Mouse (Mus musculus): ENCODE data around the gene Rlbp1. TPM values are rescaled to one million over a fixed set of nuclear protein-coding genes. Genes with fewer than 3 reads are reported as not detected.

Rlbp1 gene
- polyA plus RNA-seq, 1 experiment from 2014 or later, result 0.33 TPM

DNA sequence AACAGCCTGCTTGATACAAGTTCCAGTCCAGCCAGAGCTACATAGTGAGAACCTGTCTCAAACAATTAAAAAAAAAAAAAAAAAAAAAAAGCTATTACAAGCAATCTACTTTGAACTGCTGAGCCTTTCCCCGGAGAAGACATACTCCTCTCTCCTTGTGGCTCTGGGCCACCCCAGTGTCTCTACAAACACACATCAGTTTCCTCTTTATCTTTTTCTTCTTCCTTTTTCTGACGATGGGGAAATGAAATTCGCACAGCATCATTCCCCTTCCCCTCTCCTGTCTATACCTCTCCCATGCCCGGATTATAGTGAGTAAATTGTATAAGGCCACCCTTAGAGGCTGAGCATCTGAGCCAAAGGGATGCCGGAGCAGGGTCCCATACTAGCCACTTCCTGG lies 18.2 kb downstream of the Rlbp1 start:
- 84% methylated on average over 5 of the region's 5 CpGs for WGBS
- no peaks in the 10 kb centered on the region for H3K27me3 ChIP-seq (ENCODE audit: low read depth, poor library complexity, severe bottlenecking)
- H3K9me3 ChIP-seq (replicated peaks), result no peaks in the 10 kb centered on the region
- H3K27ac ChIP-seq, result no peak overlapping the region
- no peak for DNase-seq (ENCODE audit: low spot score)
- H3K4me3 ChIP-seq, result no peak overlapping the region
- H3K36me3 ChIP-seq, result no peaks in the 10 kb centered on the region
- peaks cover 16% of the 10 kb centered on the region for H3K4me1 ChIP-seq

DNA sequence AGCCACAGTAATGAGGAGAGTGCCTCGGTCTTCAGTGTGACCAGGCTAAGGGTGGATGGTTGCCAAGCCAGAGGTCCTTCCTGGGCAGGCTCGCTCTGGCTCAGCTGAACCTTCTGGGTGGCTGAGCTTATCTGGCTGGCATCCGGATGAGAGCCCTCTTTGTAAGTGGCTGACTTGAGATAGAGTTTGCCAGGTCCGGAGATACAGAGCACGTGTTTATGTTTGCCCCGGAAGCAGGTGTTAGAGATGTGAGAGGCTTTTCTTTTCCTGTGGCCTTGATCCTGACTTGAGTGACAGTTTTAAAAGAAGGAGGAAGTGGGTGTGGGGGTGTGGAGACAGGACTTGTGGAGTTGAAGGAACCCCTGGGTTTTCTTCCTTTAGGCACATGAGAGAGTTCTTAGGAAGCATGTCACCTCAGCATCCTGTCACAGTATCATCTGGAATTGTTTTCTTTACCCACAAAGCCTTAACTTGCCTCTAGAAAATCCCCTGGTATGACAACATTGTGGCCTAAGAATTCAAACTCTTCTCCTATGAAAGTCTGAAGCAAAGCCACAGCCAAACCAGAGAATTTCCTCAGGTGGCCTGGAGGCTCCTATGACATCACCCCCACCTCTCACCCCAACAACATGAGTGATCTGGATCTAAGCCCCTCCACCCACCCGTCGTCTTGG lies 23.3 kb downstream of the Rlbp1 start:
- Histone ChIP-seq H3K4me1 (peaks cover 28% of the 10 kb centered on the region), H3K27ac (0 out of 2 replicates have a peak overlapping the region, but pooled peaks have one; percentile 11), H3K27me3 (ENCODE audit: low read depth, poor library complexity, severe bottlenecking) (no peaks in the 10 kb centered on the region), H3K9me3 (replicated peaks) (no peaks in the 10 kb centered on the region), H3K4me3 (no peak overlapping the region), H3K36me3 (peaks cover 34% of the 10 kb centered on the region)
- DNase-seq (ENCODE audit: low spot score), result no peak
- WGBS, result 76% methylated on average over 8 of the region's 8 CpGs

DNA sequence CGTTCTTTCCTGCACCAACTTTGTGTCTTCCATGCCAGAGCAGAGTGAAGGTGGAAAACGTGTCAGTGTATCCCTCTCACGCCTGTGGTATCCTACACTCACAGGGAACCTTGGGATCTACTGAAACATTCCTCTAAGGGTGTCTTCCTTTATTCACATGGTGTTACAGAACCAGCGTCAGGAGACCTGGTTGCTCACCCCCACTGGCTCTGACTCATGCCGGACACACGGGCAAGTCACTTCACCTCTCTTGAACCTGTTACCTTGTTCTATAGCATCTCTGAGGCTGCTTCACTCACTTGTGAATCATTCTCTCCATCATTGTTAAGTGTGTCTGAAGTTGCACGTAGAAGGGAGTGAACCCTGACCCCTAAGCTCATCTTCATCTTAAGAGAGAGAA lies 24.0 kb downstream of the Rlbp1 start:
- Histone ChIP-seq H3K27me3 (ENCODE audit: low read depth, poor library complexity, severe bottlenecking) (no peaks in the 10 kb centered on the region), H3K9me3 (replicated peaks) (no peaks in the 10 kb centered on the region), H3K4me1 (peaks cover 28% of the 10 kb centered on the region), H3K27ac (0 out of 2 replicates have a peak overlapping the region, but pooled peaks have one; percentile 11), H3K36me3 (peaks cover 41% of the 10 kb centered on the region), H3K4me3 (no peak overlapping the region)
- no peak for DNase-seq (ENCODE audit: low spot score)
- 92% methylated on average over 7 of the region's 7 CpGs for WGBS

DNA sequence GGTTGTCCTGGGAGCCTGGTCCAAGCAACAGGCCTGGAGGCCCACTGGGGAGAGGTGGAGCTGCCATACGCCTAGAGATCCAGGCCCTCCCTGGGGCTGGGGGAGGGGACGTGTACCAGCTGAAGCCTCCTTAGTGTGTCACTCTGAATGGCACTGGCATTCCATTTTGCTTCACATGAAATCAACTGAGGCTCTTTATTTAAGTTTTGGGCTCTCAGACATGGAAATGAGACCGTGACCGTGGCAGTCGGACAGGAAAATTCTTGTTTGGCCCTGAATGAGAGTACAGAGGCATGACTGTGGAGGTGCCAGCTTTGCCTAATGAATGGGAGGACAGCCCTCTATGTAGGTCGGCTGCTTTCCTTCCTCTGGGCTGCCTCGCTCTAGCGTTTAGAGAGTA lies 24.6 kb downstream of the Rlbp1 start:
- Histone ChIP-seq H3K27me3 (ENCODE audit: low read depth, poor library complexity, severe bottlenecking) (no peaks in the 10 kb centered on the region), H3K36me3 (peaks cover 45% of the 10 kb centered on the region), H3K9me3 (replicated peaks) (no peaks in the 10 kb centered on the region), H3K4me3 (no peak overlapping the region), H3K27ac (no peak overlapping the region), H3K4me1 (peaks cover 28% of the 10 kb centered on the region)
- DNase-seq (ENCODE audit: low spot score), result no peak
- 86% methylated on average over 8 of the region's 8 CpGs for WGBS

DNA sequence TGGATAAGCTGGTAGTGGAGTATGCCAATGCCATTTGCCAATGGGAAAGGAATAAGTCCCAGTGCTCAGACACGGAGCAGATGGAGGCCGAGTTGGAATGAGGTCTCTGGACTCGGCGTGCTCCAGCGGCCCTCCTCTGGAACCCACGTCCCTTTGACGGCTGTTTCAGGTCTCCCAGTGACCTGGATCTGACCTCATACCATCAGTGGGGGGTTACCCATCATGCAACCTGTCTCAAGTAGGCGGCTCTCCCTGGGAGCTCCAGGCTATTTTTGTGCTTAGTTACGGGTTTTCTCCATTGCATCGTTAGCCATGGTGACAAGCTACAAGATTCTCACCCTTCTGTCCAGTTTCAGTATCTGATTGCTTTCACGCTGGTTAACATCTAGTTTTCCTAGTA lies 26.8 kb downstream of the Rlbp1 start:
- 65% methylated on average over 11 of the region's 11 CpGs for WGBS
- no peaks in the 10 kb centered on the region for H3K9me3 ChIP-seq (replicated peaks)
- H3K36me3 ChIP-seq, result peaks cover 63% of the 10 kb centered on the region
- no peak for DNase-seq (ENCODE audit: low spot score)
- H3K27me3 ChIP-seq (ENCODE audit: low read depth, poor library complexity, severe bottlenecking), result no peaks in the 10 kb centered on the region
- H3K27ac ChIP-seq, result no peak overlapping the region
- peaks cover 30% of the 10 kb centered on the region for H3K4me1 ChIP-seq
- H3K4me3 ChIP-seq, result no peak overlapping the region

DNA sequence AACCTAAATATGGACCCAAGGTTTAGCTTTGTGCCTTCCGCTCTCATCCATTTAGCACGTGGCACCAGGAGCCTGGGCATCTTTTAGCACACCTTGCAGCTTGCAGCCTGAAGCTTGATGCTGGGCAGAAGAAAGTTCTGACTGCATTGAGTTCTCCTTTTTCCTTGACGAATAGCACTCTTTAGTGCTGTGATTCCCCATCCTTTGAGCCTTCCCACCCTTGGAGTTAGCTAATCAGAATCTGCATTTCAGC lies 27.7 kb downstream of the Rlbp1 start:
- DNase-seq (ENCODE audit: low spot score), result no peak
- WGBS, result 91% methylated on average over 3 of the region's 3 CpGs
- Histone ChIP-seq H3K36me3 (peaks cover 70% of the 10 kb centered on the region), H3K9me3 (replicated peaks) (no peaks in the 10 kb centered on the region), H3K4me1 (peaks cover 30% of the 10 kb centered on the region), H3K27me3 (ENCODE audit: low read depth, poor library complexity, severe bottlenecking) (no peaks in the 10 kb centered on the region), H3K4me3 (no peak overlapping the region), H3K27ac (no peak overlapping the region)

DNA sequence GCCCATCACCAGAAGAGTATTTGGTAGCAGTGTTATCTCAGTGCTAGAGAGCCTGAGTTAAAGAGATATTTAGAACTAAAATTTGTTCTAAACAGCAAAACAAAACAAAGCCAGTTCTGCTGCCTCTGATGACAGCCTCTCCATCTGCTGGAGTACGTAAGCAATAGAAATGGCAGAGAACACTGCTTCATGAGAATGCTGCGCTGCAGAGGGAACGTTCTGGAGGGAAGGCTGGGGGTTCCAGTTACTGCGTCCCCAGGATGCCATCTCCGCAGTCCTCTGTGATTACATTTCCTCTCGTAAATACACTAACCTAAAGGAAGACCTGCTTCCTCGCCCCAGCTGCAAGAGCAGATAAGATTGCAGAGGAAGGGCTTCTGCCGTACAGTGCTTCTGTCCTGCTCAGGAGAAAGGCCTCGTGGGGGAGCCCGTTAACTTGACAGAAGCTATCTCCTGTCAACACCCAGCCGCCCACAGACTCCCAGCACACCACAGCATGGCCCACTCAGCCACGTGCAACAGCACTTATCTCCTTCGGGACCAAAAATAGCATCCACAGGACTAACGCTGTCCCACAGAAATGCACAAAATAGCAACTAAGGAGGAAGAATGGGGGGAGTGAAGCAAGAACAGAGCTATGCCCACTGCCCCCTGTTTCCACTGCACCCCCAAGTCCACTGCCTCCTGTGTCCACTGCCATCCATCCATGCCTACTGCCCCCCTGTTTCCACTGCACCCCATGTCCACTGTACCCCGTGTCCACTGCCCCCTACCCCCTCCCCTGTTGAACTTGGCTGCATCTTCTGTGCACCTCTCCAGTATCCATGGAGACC lies 28.3 kb downstream of the Rlbp1 start:
- no peak for DNase-seq (ENCODE audit: low spot score)
- no peaks in the 10 kb centered on the region for H3K9me3 ChIP-seq (replicated peaks)
- H3K27me3 ChIP-seq (ENCODE audit: low read depth, poor library complexity, severe bottlenecking), result no peaks in the 10 kb centered on the region
- H3K27ac ChIP-seq, result no peak overlapping the region
- H3K36me3 ChIP-seq, result peaks cover 75% of the 10 kb centered on the region
- WGBS, result 71% methylated on average over 15 of the region's 15 CpGs
- H3K4me3 ChIP-seq, result no peak overlapping the region
- H3K4me1 ChIP-seq, result peaks cover 30% of the 10 kb centered on the region

DNA sequence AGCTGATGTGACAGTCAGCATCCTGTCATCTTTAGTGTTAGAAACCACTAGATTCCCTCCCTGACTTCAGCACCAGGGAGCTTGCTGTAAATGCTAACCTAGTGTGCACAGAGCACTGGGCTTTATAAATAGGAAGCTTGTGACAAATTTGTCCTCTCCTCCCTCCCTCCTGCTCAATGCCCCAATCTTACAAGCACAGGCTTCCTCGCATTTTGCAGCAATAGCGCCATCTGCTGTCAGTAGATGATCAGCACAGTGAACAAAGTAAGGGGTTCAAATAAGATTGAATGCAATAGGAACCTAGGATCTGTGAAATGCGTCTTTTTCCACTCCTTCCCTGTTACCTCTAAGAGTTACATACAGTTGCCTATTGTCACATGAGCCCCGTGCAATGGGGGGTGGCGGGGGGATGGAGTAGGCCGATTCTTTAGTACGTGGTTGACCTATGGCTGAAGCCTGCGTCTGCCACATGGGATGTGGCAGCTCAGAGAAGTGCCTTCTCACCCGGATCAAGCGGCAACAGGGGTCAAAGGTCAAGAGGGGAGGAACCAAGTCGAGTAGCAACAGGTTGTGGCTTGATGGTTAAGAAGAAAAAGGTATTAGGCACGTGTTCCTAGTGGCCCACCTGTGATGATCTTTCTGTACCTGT lies 37.0 kb downstream of the Rlbp1 start:
- Histone ChIP-seq H3K36me3 (peaks cover 65% of the 10 kb centered on the region), H3K27ac (no peak overlapping the region), H3K4me3 (no peak overlapping the region), H3K4me1 (no peaks in the 10 kb centered on the region), H3K9me3 (replicated peaks) (no peaks in the 10 kb centered on the region), H3K27me3 (ENCODE audit: low read depth, poor library complexity, severe bottlenecking) (no peaks in the 10 kb centered on the region)
- 39% methylated on average over 12 of the region's 12 CpGs for WGBS
- peak; percentile 72 for DNase-seq (ENCODE audit: low spot score)

DNA sequence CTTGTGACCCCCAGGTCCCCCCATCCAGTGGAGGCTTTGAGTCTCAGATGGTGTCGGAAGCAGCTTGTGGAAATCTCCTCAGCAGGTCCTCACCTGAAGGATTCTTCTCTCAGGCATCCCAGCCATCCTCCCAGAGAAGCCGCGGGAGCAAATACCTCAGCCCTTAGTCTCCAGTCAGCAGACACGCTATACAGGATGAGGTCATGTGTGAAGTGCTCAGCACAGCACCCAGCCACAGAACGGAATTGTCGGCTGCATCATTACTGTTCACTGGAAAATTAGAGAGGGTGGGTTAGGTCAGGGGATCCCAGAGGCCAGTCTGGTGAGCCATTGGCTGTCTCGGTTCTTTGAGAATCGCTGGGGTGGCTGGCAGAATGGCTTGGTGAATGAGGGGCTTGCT lies 38.0 kb downstream of the Rlbp1 start:
- H3K27ac ChIP-seq, result no peak overlapping the region
- peaks cover 62% of the 10 kb centered on the region for H3K36me3 ChIP-seq
- H3K4me1 ChIP-seq, result no peaks in the 10 kb centered on the region
- WGBS, result 91% methylated on average over 8 of the region's 8 CpGs
- no peak overlapping the region for H3K4me3 ChIP-seq
- DNase-seq (ENCODE audit: low spot score), result no peak
- H3K27me3 ChIP-seq (ENCODE audit: low read depth, poor library complexity, severe bottlenecking), result no peaks in the 10 kb centered on the region
- no peaks in the 10 kb centered on the region for H3K9me3 ChIP-seq (replicated peaks)

DNA sequence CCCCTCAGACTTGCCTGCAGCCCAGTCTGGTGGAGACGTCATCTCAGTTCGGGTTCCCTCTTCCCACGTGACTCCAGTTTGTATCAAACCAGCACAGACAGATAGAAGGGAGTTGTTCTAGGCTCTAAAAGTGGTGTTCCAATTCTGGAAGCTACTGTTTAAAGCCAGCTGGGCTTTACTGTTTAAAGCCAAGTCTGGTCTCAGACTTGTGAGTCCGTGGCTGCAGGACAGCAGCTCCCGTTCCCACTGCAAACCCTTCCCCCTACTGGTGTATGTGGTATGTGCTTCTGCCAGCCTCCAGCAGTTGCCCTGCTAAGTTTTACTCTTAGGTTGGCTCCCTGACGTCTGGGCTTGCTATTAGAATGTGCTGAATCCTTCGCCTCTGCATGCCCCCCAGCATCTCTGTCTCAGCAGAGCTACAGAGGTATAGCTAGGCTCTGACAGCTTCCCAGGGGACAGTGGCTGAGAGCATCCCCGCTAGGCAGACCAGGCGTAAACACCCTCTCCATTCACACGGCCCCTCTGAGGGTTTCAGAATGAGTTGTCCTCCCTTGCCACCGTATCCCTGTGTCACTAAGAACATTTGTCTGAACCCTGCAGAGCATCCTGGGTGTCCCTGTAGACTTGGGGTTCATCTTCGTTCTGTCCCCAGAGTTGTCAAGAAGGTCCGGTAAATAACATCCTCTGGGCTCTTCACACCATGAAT lies 39.6 kb downstream of the Rlbp1 start:
- peaks cover 66% of the 10 kb centered on the region for H3K36me3 ChIP-seq
- no peaks in the 10 kb centered on the region for H3K4me1 ChIP-seq
- H3K4me3 ChIP-seq, result no peak overlapping the region
- no peak for DNase-seq (ENCODE audit: low spot score)
- H3K27me3 ChIP-seq (ENCODE audit: low read depth, poor library complexity, severe bottlenecking), result no peaks in the 10 kb centered on the region
- no peaks in the 10 kb centered on the region for H3K9me3 ChIP-seq (replicated peaks)
- 78% methylated on average over 13 of the region's 13 CpGs for WGBS
- no peak overlapping the region for H3K27ac ChIP-seq

DNA sequence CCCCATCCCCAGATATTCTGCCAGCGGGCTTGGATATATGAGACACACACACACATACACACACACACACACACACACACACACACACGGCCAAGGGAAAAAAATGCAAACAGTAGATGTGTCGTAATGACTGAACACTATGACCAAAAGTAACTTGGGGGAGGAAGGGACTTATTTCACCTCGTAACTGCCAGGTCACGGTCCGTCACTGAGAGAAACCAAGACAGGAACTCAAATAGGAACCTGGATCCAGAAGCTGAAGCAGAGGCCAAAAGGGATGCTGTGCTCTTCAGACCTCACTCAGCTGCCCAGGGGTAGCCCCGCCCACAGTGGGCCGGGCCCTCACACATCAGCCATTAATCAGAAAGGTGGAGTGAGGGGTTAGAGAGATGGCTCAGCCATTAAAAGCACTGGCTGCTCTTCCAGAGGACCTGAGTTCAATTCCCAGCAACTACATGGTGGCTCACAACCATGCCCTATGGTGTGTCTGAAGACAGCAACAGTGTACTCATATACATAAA lies 40.2 kb downstream of the Rlbp1 start:
- Histone ChIP-seq H3K27ac (no peak overlapping the region), H3K4me3 (no peak overlapping the region), H3K36me3 (peaks cover 60% of the 10 kb centered on the region), H3K4me1 (no peaks in the 10 kb centered on the region), H3K9me3 (replicated peaks) (no peaks in the 10 kb centered on the region), H3K27me3 (ENCODE audit: low read depth, poor library complexity, severe bottlenecking) (no peaks in the 10 kb centered on the region)
- no peak for DNase-seq (ENCODE audit: low spot score)
- WGBS, result 64% methylated on average over 8 of the region's 8 CpGs

DNA sequence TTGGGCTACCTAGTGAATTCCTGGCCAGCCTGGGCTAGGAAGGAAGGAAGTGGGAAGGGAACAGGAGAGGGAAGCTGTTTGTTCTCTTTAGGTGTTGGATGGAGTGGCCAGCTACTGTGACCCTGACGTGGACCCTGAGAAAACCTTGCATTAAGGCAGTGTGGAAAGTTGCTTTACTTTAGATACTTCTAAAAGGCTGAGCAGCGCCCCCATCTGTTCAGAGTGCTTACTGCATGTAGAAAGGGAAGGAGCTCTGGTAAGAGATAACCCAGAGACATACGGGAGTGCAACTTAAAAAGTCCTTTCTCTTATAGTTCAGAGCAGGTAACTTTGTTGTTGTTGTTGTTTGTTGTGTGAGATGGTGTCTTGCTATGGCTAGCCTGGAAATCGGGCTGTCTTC lies 40.9 kb downstream of the Rlbp1 start:
- no peak overlapping the region for H3K4me3 ChIP-seq
- no peaks in the 10 kb centered on the region for H3K9me3 ChIP-seq (replicated peaks)
- peaks cover 53% of the 10 kb centered on the region for H3K36me3 ChIP-seq
- no peaks in the 10 kb centered on the region for H3K27me3 ChIP-seq (ENCODE audit: low read depth, poor library complexity, severe bottlenecking)
- peak; percentile 50 for DNase-seq (ENCODE audit: low spot score)
- H3K27ac ChIP-seq, result no peak overlapping the region
- H3K4me1 ChIP-seq, result no peaks in the 10 kb centered on the region
- 53% methylated on average over 4 of the region's 4 CpGs for WGBS

Measured in limb, embryonic 10.5 days (tissue).